Mouse (Mus musculus) midbrain, embryonic 14.5 days (tissue): ENCODE data around the gene Lzic. TPM values are rescaled to one million over a fixed set of nuclear protein-coding genes. Genes with fewer than 3 reads are reported as not detected.

ENCODE experiments used
- ATAC-seq: fragments of 200-750 bp; cut with Nextera tagmentation; 2 replicates; pipeline ENCODE4 v1.8.0; 2017; ENCODE audit warnings: moderate number of reproducible peaks, moderate library complexity; ENCODE audit not compliant: low FRiP score, low TSS enrichment
- DNase-seq: peaks from one replicate; pipeline ENCODE4 v3.0.0-alpha.2; 2015
- H3K27ac ChIP-seq: fragments of 300-500 bp; sonication (generic); replicated peaks from 2 replicates; pipeline ENCODE4 v1.5.1; 2014; ENCODE audit warnings: mild to moderate bottlenecking, low read depth, low read length, moderate library complexity
- H3K27me3 ChIP-seq: fragments of 300-500 bp; sonication (generic); 2 replicates; pipeline ENCODE4 v1.6.1; 2014; ENCODE audit warnings: low read length, control low read depth, mixed read lengths; ENCODE audit not compliant: control insufficient read depth, insufficient read depth
- H3K36me3 ChIP-seq: fragments of 300-500 bp; sonication (generic); 2 replicates; pipeline ENCODE4 v1.6.1; 2014; ENCODE audit warnings: low read length, control low read depth; ENCODE audit not compliant: control insufficient read depth, insufficient read depth
- H3K4me1 ChIP-seq: fragments of 300-500 bp; sonication (generic); 2 replicates; pipeline ENCODE4 v1.6.1; 2014; ENCODE audit warnings: mild to moderate bottlenecking, antibody characterized with exemption, low read length, control low read depth; ENCODE audit not compliant: control insufficient read depth, insufficient read depth
- H3K4me2 ChIP-seq: fragments of 300-500 bp; sonication (generic); 2 replicates; pipeline ENCODE4 v1.6.1; 2014; ENCODE audit warnings: mild to moderate bottlenecking, low read length, moderate library complexity
- H3K4me3 ChIP-seq: fragments of 300-500 bp; sonication (generic); replicated peaks from 2 replicates; pipeline ENCODE4 v1.5.1; 2014; ENCODE audit warnings: low read depth, low read length
- H3K9ac ChIP-seq: fragments of 300-500 bp; sonication (generic); replicated peaks from 2 replicates; pipeline ENCODE4 v1.6.1; 2014; ENCODE audit warnings: mild to moderate bottlenecking, low read length, moderate library complexity
- H3K9me3 ChIP-seq: fragments of 300-500 bp; sonication (generic); 2 replicates; pipeline ENCODE4 v1.6.1; 2016; ENCODE audit warnings: low read length, control low read depth, mixed read lengths; ENCODE audit not compliant: control insufficient read depth
- WGBS: fragments of 180-500 bp; shearing (Covaris S2); extraction: QIAGEN DNeasy Blood & Tissue Kit; methylation state at CpG from one replicate; pipeline ENCODE4 v1.1.7; 2014; 5-methylcytosine and 5-hydroxymethylcytosine counted together
- microRNA-seq: library from miRNA; unstranded; fragments of <30 nt; microRNA quantifications from one replicate; pipeline ENCODE4, GENCODE M21; 2016
- polyA plus RNA-seq: library from polyadenylated mRNA; unstranded; fragments of >200 nt; fragmentation: Nextera tagmentation; extraction: Ambion mirVana; gene quantifications from 2 replicates; pipeline ENCODE4 v1.2.1, GENCODE M21; 2014

Gene Lzic
- polyA plus RNA-seq, 1 experiment from 2014 or later = 49.7 TPM

DNA sequence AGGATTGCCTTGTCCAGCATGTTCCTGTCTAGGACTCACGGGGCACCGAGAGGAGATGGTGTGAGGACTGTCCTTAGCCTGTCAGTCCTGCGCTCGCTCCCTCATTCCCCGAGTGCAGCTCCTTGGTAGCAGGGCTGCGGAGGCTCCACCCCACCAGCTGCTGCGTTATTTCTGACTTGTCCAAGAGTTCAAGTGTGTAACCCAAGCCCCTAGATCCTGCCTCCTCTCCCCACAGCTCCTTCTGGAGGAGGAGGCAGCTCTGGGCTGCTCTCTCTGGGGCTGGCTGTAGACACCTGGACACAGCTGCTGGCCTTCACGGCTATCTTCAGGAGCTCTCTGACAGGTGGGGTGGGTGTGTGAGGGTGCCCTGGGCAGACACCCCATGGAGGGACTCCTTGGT lies 59.9 kb downstream of the Lzic start:
- Histone ChIP-seq H3K36me3 (peaks cover 25% of the 10 kb centered on the region), H3K4me3 (no peak overlapping the region), H3K27me3 (no peaks in the 10 kb centered on the region), H3K9ac (no peak overlapping the region), H3K4me2 (no peak overlapping the region), H3K9me3 (no peaks in the 10 kb centered on the region), H3K4me1 (no peaks in the 10 kb centered on the region; the same call in 1 of the 2 replicates), H3K27ac (no peak overlapping the region)
- no peak for DNase-seq
- 82% methylated on average over 8 of the region's 8 CpGs for WGBS
- ATAC-seq = no peak

Small RNA genes within 50 kb of the gene (microRNA-seq; reads per million reads assigned to microRNA genes)
- not detected for gene Mir5616

Other genes starting within 250 kb of the Lzic start
- 152 and 202 TPM in 2 replicates for gene Kif1b, start 177.5 kb upstream of the Lzic start, polyA plus RNA-seq
- 56.8 and 59.1 TPM in 2 replicates for gene Ube4b, start 58.5 kb upstream of the Lzic start, polyA plus RNA-seq
- 0.50 TPM in 1 of 2 replicates, not detected in the other for gene Rbp7, start 30.3 kb upstream of the Lzic start, polyA plus RNA-seq
- gene Tmem274, start 7.9 kb upstream of the Lzic start, polyA plus RNA-seq = not detected in 2 replicates
- gene Nmnat1, start within 50 bp of the Lzic start, polyA plus RNA-seq = 5.6 and 9.4 TPM in 2 replicates
- gene Ctnnbip1, start 33.0 kb downstream of the Lzic start, polyA plus RNA-seq = 93.6 and 95.3 TPM in 2 replicates
- 104 and 117 TPM in 2 replicates for gene Clstn1, start 101.2 kb downstream of the Lzic start, polyA plus RNA-seq
- 12.7 and 14.2 TPM in 2 replicates for gene Pik3cd, start 217.3 kb downstream of the Lzic start, polyA plus RNA-seq